Mouse (Mus musculus) limb, embryonic 13.5 days (tissue): ENCODE data around the gene Irak3. TPM values are rescaled to one million over a fixed set of nuclear protein-coding genes. Genes with fewer than 3 reads are reported as not detected.

Experiments
- ATAC-seq: fragments of 200-750 bp; cut with Nextera tagmentation; 2 replicates; pipeline ENCODE4 v1.8.0; 2017; ENCODE audit warnings: low read depth, moderate number of reproducible peaks, moderate TSS enrichment; ENCODE audit not compliant: low FRiP score
- H3K27ac ChIP-seq: fragments of 300-500 bp; sonication (generic); 2 replicates; pipeline ENCODE4 v1.5.1; 2015; ENCODE audit warnings: inconsistent platforms, mild to moderate bottlenecking, moderate library complexity
- H3K27me3 ChIP-seq: fragments of 300-500 bp; sonication (generic); 2 replicates; pipeline ENCODE4 v1.6.1; 2015; ENCODE audit warnings: mild to moderate bottlenecking, inconsistent platforms
- H3K36me3 ChIP-seq: fragments of 300-500 bp; sonication (generic); 2 replicates; pipeline ENCODE4 v1.6.1; 2015; ENCODE audit warnings: inconsistent platforms, mild to moderate bottlenecking, moderate library complexity
- H3K4me1 ChIP-seq: fragments of 300-500 bp; sonication (generic); 2 replicates; pipeline ENCODE4 v1.6.1; 2015; ENCODE audit warnings: inconsistent platforms
- H3K4me2 ChIP-seq: fragments of 300-500 bp; sonication (generic); replicated peaks from 2 replicates; pipeline ENCODE4 v1.6.1; 2015; ENCODE audit warnings: inconsistent platforms, mild to moderate bottlenecking, moderate library complexity
- H3K4me3 ChIP-seq: fragments of 300-500 bp; sonication (generic); 2 replicates; pipeline ENCODE4 v1.5.1; 2015; ENCODE audit warnings: moderate library complexity, mild to moderate bottlenecking, inconsistent platforms
- H3K9ac ChIP-seq: fragments of 300-500 bp; sonication (generic); 2 replicates; pipeline ENCODE4 v1.6.1; 2015; ENCODE audit warnings: mild to moderate bottlenecking, inconsistent platforms
- H3K9me3 ChIP-seq: fragments of 300-500 bp; sonication (generic); 2 replicates; pipeline ENCODE4 v1.6.1; 2016; ENCODE audit warnings: inconsistent platforms
- WGBS: fragments of 180-500 bp; shearing (Covaris S2); methylation state at CpG from one replicate; pipeline ENCODE4 v1.1.7; 2015; 5-methylcytosine and 5-hydroxymethylcytosine counted together
- polyA plus RNA-seq: library from polyadenylated mRNA; unstranded; fragments of >200 nt; fragmentation: Nextera tagmentation; extraction: Ambion mirVana; gene quantifications from 2 replicates; pipeline ENCODE4 v1.2.1, GENCODE M21; 2015

Gene Irak3
- polyA plus RNA-seq, 1 experiment from 2014 or later: 1.8 TPM

DNA sequence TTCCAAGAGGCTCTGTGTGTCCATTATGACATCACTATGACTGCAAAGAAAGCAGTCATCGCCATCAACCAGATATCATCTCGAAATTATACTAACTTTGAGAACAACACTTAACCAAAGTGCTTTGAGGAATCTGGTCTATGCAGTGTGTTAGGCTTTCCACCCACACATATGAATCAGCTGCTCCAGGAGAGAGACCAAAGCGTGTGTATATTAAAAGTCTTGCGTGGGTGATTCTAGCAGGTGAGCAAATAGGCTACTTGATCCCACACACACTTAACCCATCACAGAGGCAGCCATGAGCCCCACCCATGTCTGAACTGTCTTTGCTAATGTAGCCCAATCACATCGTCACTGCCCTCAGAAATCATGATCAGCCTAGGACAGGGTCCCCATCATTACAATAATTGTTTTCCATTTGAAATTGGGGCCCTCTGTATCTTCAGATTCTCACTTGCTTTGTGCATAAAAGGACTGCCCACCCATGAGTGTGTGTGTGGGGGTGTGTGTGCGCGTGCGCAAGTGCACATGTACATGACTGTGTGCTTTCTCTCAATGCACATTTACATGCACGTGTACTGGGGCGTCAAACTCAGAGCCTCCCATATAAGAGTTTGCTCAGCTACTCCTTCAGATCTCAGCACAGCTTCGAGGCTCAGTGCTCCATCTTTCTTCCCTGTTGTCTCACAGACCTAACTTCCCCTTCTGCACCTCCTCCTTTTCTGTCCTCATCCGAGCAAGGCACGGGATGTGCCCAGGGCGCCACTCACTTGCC is 4.7 kb downstream of the Irak3 start:
- Histone ChIP-seq H3K4me2 (no peak overlapping the region), H3K4me1 (no peaks in the 10 kb centered on the region)

DNA sequence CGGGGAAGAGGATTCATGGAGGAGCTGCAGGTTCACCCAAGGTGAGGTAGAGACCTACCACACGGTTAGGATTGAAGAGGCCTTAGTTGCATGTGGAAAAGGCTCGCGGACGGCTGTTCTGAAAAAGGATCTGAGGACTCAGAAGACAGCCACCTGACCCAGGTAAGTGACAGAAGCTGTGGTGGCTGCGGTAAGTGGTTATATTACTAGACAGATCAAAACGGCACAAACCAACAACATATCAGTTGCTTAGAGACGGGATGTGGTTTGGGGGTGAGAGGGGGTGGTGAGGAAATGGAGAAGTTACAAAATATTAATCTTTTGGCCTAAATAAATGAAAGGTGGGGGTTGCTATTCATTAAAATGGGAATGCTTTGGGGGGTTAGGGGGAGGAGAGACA is 8.7 kb downstream of the Irak3 start:
- Histone ChIP-seq H3K9ac (no peak overlapping the region), H3K4me1 (no peaks in the 10 kb centered on the region), H3K4me3 (no peak overlapping the region), H3K27me3 (0 out of 2 replicates have a peak, but pooled peaks cover 3% of the 10 kb centered on the region), H3K9me3 (no peaks in the 10 kb centered on the region), H3K27ac (no peak overlapping the region), H3K4me2 (no peak overlapping the region), H3K36me3 (no peaks in the 10 kb centered on the region)
- no peak for ATAC-seq
- 94% methylated on average over 8 of the region's 8 CpGs for WGBS

More for the DNA sequence above, 4.7 kb downstream of the Irak3 start:
- Histone ChIP-seq H3K4me3 (no peak overlapping the region), H3K9ac (no peak overlapping the region), H3K36me3 (no peaks in the 10 kb centered on the region), H3K27ac (no peak overlapping the region), H3K9me3 (no peaks in the 10 kb centered on the region), H3K27me3 (peaks cover 13% of the 10 kb centered on the region)
- 77% methylated on average over 14 of the region's 14 CpGs for WGBS
- no peak for ATAC-seq

DNA sequence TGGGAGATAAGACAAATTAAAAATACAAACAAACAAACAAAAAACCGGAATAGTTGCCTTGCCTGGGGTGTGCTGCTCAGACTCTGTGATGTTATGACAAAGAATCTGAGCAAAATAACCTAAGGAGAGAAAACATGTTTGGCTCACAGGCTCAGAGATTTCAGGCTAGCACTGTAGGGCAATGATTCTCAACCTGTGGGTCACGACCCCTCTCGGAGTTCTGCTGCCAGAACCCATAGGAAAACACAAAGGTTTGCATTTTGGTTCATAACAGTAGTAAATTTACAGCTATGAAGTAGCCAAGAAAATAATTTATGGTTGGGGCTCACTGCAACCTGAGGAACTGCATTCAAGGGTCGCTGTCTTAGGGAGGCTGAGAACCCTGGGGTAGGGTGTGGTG is 9.7 kb downstream of the Irak3 start:
- ATAC-seq: no peak
- WGBS: 83% methylated on average over 4 of the region's 4 CpGs
- Histone ChIP-seq H3K4me3 (no peak overlapping the region), H3K9me3 (no peaks in the 10 kb centered on the region), H3K27me3 (no peaks in the 10 kb centered on the region), H3K4me1 (no peaks in the 10 kb centered on the region), H3K4me2 (no peak overlapping the region), H3K36me3 (no peaks in the 10 kb centered on the region), H3K9ac (no peak overlapping the region), H3K27ac (no peak overlapping the region)

DNA sequence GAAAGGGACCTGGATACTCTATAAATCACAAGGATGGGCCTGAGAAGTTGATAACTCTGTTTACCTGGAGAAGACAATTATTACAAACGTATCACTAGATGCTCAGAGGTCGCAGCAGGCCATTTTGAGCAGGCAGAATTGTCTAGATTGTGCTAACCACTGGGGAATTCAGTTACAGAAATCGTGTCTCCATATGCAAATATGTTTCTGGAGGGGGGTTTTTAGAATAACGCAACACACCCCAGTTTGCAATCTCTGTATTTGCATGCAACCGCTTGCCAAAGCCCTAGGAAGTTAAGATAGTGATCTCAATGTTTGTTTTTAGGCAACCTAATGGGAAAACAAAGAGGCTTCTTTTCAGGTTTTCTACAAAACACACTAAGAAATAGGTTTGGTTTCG is 10.8 kb downstream of the Irak3 start:
- no peak overlapping the region for H3K4me2 ChIP-seq
- WGBS: 87% methylated on average over 6 of the region's 6 CpGs
- no peaks in the 10 kb centered on the region for H3K27me3 ChIP-seq
- no peak overlapping the region for H3K4me3 ChIP-seq
- no peak overlapping the region for H3K27ac ChIP-seq
- no peak overlapping the region for H3K9ac ChIP-seq
- no peaks in the 10 kb centered on the region for H3K4me1 ChIP-seq
- 0 out of 2 replicates have a peak, but pooled peaks cover 3% of the 10 kb centered on the region for H3K9me3 ChIP-seq
- H3K36me3 ChIP-seq: no peaks in the 10 kb centered on the region
- ATAC-seq: no peak

DNA sequence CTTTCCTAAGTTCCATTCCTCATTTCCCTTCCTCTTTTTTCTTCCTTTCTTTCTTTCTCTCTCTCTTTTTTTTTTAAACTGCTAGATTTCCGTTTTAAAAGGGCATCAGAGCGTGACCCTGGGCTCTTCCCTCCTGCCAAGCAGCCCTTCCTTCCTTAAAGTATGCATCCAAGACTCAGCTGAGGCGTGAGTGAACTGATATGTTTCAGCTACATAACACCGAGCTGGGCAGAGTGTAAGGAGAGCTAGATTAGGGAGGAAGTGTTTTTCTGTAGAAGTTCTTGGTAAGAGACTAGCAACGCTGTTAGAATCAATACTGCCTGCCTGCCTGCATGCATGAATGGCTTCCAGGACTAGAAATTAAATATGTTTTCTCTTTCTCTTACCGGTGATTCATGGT is 12.1 kb downstream of the Irak3 start:
- WGBS: 40% methylated on average over 6 of the region's 6 CpGs
- Histone ChIP-seq H3K9ac (no peak overlapping the region), H3K9me3 (0 out of 2 replicates have a peak, but pooled peaks cover 5% of the 10 kb centered on the region), H3K27ac (no peak overlapping the region), H3K4me1 (no peaks in the 10 kb centered on the region), H3K4me2 (no peak overlapping the region), H3K36me3 (no peaks in the 10 kb centered on the region), H3K27me3 (no peaks in the 10 kb centered on the region), H3K4me3 (no peak overlapping the region)
- no peak for ATAC-seq

DNA sequence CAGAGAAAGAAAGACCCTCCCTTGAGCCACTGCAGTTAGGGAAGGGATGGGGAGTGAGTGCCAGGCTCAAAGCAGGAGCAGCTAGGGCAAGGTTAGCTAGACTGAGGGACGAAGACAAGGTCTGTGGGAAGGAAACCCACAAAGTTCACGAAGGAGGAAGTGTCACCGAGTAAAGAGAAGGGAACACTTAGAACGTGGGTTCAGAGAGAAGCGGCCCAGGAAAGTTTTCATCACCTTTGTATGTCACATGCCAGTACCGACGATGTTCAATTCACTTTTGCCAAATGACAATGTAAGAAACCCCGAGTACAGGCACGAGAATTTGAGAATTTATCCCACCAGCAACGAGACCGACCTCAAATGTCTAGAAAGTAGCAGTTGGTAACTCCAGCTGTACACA is 12.7 kb downstream of the Irak3 start:
- no peak overlapping the region for H3K4me2 ChIP-seq
- no peak for ATAC-seq
- no peak overlapping the region for H3K9ac ChIP-seq
- H3K36me3 ChIP-seq: no peaks in the 10 kb centered on the region
- 63% methylated on average over 11 of the region's 11 CpGs for WGBS
- H3K27ac ChIP-seq: no peak overlapping the region
- H3K4me1 ChIP-seq: no peaks in the 10 kb centered on the region
- no peak overlapping the region for H3K4me3 ChIP-seq
- no peaks in the 10 kb centered on the region for H3K27me3 ChIP-seq
- H3K9me3 ChIP-seq: 0 out of 2 replicates have a peak, but pooled peaks cover 5% of the 10 kb centered on the region

DNA sequence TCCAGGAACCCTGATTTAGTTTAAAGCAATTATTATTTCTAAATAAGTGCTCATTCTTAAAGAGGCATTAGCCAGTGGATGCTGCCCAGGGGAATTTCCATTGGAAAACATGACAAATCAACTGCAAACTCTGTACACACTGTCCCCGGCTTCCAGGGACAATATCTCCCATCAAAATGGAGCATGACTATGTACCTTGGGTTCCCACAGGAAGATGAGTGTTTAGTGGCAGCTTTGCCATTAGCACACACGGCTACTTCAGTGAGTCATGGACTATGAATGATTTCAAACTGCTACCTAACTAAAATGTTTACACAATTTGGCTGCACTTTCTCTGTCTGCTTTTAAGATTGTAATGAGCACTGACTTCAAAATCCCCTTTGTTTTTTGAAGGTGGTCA is 13.4 kb downstream of the Irak3 start:
- Histone ChIP-seq H3K4me3 (no peak overlapping the region), H3K9ac (no peak overlapping the region), H3K27me3 (no peaks in the 10 kb centered on the region), H3K27ac (no peak overlapping the region), H3K36me3 (no peaks in the 10 kb centered on the region), H3K4me1 (no peaks in the 10 kb centered on the region), H3K9me3 (0 out of 2 replicates have a peak, but pooled peaks cover 5% of the 10 kb centered on the region), H3K4me2 (no peak overlapping the region)
- ATAC-seq: no peak
- WGBS: 81% methylated on average over 2 of the region's 2 CpGs

DNA sequence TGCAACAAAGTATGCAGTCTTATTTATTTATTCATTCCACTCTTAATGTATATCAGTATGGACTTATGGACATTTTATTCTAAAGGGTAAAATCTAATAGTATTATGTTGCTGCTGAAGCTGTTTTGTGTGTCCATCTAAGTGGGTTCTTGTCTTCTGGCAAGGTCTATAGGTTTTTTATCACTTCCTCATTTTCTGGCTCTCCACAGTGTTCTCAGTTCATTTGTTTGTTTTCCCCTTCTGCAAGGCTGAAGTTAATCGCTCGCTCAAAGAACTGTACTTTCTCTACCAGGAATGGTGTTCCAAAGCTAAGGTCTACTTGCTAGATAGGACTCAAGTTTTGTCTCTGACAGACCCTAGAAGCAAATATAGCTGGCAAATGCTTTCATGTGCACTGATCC is 18.6 kb downstream of the Irak3 start:
- WGBS: 91% methylated on average over 2 of the region's 2 CpGs
- 0 out of 2 replicates have a peak, but pooled peaks cover 5% of the 10 kb centered on the region for H3K9me3 ChIP-seq
- ATAC-seq: no peak

DNA sequence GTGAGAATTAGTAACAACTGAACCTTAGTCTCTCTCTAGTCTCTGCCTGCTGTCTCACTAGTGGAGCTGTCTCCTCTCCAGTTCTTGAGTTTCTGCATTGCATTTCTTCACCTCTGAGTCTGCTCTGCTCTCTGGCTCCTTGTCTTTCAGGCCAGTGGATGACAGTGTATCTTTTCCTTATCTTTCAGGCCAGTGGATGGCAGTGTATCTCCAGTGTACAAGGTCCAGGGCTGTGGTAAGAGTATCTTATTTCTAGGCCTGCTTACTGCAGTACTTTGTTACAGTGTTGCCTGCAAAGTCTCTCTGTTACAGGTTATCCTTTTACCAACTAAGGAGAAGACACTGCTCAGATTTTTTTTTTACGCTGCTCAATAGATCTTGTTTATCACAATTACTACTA is 19.0 kb downstream of the Irak3 start:
- H3K27ac ChIP-seq: no peak overlapping the region
- H3K4me3 ChIP-seq: no peak overlapping the region
- no peak overlapping the region for H3K9ac ChIP-seq
- H3K9me3 ChIP-seq: 0 out of 2 replicates have a peak, but pooled peaks cover 5% of the 10 kb centered on the region
- no peaks in the 10 kb centered on the region for H3K4me1 ChIP-seq
- WGBS: 96% methylated on average over 1 of the region's 1 CpGs
- no peak overlapping the region for H3K4me2 ChIP-seq
- H3K27me3 ChIP-seq: no peaks in the 10 kb centered on the region
- H3K36me3 ChIP-seq: no peaks in the 10 kb centered on the region
- ATAC-seq: no peak

More for the DNA sequence above, 18.6 kb downstream of the Irak3 start:
- no peak overlapping the region for H3K9ac ChIP-seq
- H3K4me2 ChIP-seq: no peak overlapping the region
- H3K4me3 ChIP-seq: no peak overlapping the region
- H3K27ac ChIP-seq: no peak overlapping the region
- no peaks in the 10 kb centered on the region for H3K27me3 ChIP-seq
- H3K36me3 ChIP-seq: no peaks in the 10 kb centered on the region
- no peaks in the 10 kb centered on the region for H3K4me1 ChIP-seq

DNA sequence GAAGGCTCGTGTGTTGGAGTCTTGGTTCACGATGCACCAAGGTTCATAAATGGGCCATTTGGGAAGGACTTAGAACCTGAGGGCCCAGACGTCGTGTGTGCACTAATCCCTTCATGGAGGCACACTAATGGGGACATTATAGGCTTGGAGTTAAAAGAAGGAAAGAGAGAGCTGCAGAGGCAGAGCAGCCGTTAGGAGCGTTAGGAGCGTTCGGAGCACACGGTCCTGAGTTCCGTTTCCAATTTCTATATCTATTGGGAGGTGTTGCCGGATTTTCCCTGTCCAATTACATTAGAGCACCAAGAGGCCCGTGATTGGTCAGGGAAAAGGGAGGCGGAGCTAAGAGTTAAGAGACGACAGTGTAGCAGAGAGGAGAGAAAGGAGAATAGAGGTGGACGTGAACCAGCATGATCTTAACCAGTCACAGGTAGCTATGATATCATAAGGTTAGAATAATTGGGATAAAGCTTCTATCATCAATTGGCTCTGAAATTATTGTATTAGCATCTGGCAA is 27.7 kb downstream of the Irak3 start:
- H3K4me3 ChIP-seq: no peak overlapping the region
- H3K9ac ChIP-seq: no peak overlapping the region
- no peaks in the 10 kb centered on the region for H3K9me3 ChIP-seq
- no peak overlapping the region for H3K4me2 ChIP-seq
- WGBS: 79% methylated on average over 15 of the region's 15 CpGs
- no peaks in the 10 kb centered on the region for H3K27me3 ChIP-seq
- no peaks in the 10 kb centered on the region for H3K36me3 ChIP-seq
- H3K27ac ChIP-seq: no peak overlapping the region
- H3K4me1 ChIP-seq: 0 out of 2 replicates have a peak, but pooled peaks cover under 1% of the 10 kb centered on the region
- ATAC-seq: no peak

DNA sequence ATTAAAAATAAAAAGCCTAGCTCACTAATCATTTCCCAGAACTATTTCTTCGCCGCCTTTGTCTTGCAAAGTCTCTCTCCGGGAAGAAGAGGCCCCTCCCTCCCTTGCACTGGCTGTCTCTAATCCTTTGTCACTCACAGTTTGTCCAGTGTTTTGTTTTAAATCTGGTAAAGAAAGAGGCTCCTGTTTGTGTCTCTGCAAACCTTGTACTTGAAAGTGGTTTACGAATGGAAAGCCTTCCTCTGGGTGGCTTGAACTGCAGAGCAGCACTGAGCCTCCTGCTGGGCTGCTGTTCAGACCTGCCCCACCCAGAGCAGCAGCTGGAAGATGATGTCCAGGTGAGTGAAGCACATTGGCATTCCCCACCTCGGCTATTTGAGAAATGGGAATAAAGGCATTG is 30.6 kb downstream of the Irak3 start:
- WGBS: 56% methylated on average over 5 of the region's 5 CpGs
- Histone ChIP-seq H3K27me3 (no peaks in the 10 kb centered on the region), H3K9me3 (no peaks in the 10 kb centered on the region), H3K36me3 (no peaks in the 10 kb centered on the region), H3K9ac (no peak overlapping the region), H3K4me2 (no peak overlapping the region), H3K27ac (no peak overlapping the region), H3K4me1 (peaks cover 15% of the 10 kb centered on the region), H3K4me3 (no peak overlapping the region)
- no peak for ATAC-seq

DNA sequence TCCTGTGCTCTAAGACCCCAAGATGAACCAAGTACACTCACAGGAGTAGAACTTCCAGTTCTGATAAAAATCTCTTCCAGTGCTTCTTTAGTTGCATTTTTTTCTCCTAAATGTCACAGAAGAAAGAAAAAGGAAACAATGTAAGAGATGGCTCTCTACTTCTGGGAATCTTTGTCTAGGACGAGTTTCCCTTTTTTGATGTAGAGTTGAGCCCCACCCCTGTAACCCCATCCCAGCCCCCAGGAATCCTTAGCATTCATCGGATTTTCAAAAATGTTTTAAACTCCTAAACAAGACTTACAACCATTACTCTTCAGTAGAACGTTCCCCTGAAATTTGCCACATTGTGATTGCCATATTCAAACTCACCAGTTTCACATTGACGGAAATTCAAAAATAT is 31.7 kb downstream of the Irak3 start:
- Histone ChIP-seq H3K4me3 (no peak overlapping the region), H3K36me3 (no peaks in the 10 kb centered on the region), H3K4me2 (no peak overlapping the region), H3K9me3 (no peaks in the 10 kb centered on the region), H3K4me1 (peaks cover 15% of the 10 kb centered on the region), H3K9ac (no peak overlapping the region), H3K27me3 (no peaks in the 10 kb centered on the region), H3K27ac (no peak overlapping the region)
- 75% methylated on average over 4 of the region's 4 CpGs for WGBS
- ATAC-seq: no peak

DNA sequence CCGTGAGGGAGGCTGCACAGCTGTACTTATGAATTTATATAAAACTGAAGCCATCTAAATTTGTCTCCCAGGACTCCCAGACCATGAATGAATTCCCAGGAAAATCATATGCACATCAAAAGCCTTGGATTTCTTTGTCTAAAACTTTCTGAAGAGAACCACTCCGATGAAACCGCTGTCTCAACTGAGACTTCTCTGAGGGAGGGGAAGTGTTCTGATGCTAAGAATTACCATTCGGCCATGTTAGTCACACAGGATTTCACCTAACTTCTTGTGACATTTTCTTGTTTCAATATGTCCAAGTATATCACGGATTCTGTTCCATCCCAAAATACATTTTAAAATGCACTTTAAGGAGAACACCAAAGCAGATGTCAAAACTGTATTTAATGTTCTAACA is 32.1 kb downstream of the Irak3 start:
- H3K27ac ChIP-seq: no peak overlapping the region
- H3K36me3 ChIP-seq: no peaks in the 10 kb centered on the region
- no peak for ATAC-seq
- no peaks in the 10 kb centered on the region for H3K9me3 ChIP-seq
- H3K4me2 ChIP-seq: no peak overlapping the region
- no peaks in the 10 kb centered on the region for H3K27me3 ChIP-seq
- H3K9ac ChIP-seq: no peak overlapping the region
- WGBS: 78% methylated on average over 5 of the region's 5 CpGs
- H3K4me3 ChIP-seq: no peak overlapping the region
- H3K4me1 ChIP-seq: peaks cover 15% of the 10 kb centered on the region
